Mouse (Mus musculus): ENCODE measurements around the gene Slc8a3. TPM values are rescaled to one million over a fixed set of nuclear protein-coding genes. Genes with fewer than 3 reads are reported as not detected.

Slc8a3 gene
- polyA plus RNA-seq, 1 experiment from 2014 or later = 0.03 TPM

GRCm38 (mm10) chr12:81294613-81295012 is 38.4 kb downstream of the Slc8a3 start:
- ATAC-seq (no peak), DNase-seq (ENCODE audit: low read depth, low spot score) (no peak)
- POLR2A ChIA-PET = no interaction called here
- in situ Hi-C loops (cut with MboI; ENCODE audit: low pct_unique_long_range_greater_than_20kb) = no loop called here
- TF ChIP-seq CTCF (IDR thresholded peaks at IDR 0.05) = no peak
- CTCF ChIA-PET = interaction anchor here (1.3 kb wide), 1 partner anchor 21 kb away, joined by 3 read pairs; no protein-coding TSS in a partner anchor
- H3K27me3 ChIP-seq = peaks cover 27% of the 10 kb centered on the region

DNA sequence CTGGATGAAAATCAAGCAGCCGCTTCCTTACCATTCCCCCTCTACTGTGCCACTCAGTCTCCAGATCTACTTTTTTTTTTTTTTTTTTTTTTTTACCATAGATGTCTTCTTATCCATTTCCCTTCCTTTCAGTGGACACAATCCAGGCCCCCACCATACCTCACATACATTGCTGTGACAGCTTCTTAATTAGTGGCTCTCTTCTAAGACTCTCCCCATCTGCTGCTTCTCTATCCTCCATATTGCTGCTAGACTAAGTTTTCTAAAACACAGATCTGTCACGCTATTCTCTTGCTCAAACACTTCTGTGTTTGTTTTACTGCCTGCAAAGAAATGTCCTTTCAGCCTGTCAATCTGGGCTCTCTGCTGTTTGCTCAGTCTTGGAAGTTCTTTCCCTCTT is 54.9 kb downstream of the Slc8a3 start:
- DNase-seq (ENCODE audit: low read depth, low spot score) = no peak
- TF ChIP-seq CTCF (IDR thresholded peaks at IDR 0.05) = no peak
- in situ Hi-C loops (cut with MboI; ENCODE audit: low pct_unique_long_range_greater_than_20kb) = no loop called here
- POLR2A ChIA-PET = no interaction called here
- peaks cover 48% of the 10 kb centered on the region for H3K27me3 ChIP-seq
- CTCF ChIA-PET = no interaction called here
- no peak for ATAC-seq

- in situ Hi-C loops (cut with MboI; ENCODE audit: low pct_unique_long_range_greater_than_20kb) = no loop called here
- ATAC-seq = no peak
- CTCF ChIA-PET = no interaction called here
- H3K27me3 ChIP-seq = peaks cover 32% of the 10 kb centered on the region
- no peak for TF ChIP-seq CTCF (IDR thresholded peaks at IDR 0.05)
- DNase-seq (ENCODE audit: low read depth, low spot score) = no peak
- POLR2A ChIA-PET = no interaction called here
Observed at GRCm38 (mm10) chr12:81274616-81275015, 58.4 kb downstream of the Slc8a3 start.

- TF ChIP-seq CTCF (IDR thresholded peaks at IDR 0.05) = no peak
- ChIA-PET CTCF (interaction anchor here (0.9 kb wide), 1 partner anchor 21 kb away, joined by 3 read pairs; no protein-coding TSS in a partner anchor), POLR2A (no interaction called here)
- no peak for DNase-seq (ENCODE audit: low read depth, low spot score)
- ATAC-seq = no peak
- in situ Hi-C loops (cut with MboI; ENCODE audit: low pct_unique_long_range_greater_than_20kb) = no loop called here
- H3K27me3 ChIP-seq = peaks cover 24% of the 10 kb centered on the region
Observed at GRCm38 (mm10) chr12:81273333-81273732, 59.6 kb downstream of the Slc8a3 start.

DNA sequence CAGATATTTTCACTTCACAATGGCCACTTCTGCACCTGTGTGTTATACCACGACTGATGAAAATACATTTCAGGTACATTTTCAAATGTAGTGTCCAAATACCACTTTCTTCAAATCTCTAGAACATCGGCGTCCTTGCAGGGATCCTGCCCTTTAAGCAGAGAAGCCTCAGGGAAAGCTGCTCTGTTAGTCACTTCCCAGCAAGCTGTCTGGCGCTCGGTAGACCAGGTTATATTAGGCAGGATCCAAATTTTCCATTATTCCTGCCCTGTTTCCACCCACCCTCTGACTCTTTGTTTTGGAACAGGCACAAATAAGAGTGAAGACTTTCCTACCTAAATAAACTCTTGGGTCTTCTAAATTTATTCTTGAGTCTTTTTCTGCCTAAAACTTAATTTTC is 63.7 kb downstream of the Slc8a3 start:
- in situ Hi-C loops (cut with MboI; ENCODE audit: low pct_unique_long_range_greater_than_20kb) = no loop called here
- no peak for TF ChIP-seq CTCF (IDR thresholded peaks at IDR 0.05)
- ChIA-PET POLR2A (no interaction called here), CTCF (no interaction called here)
- peaks cover 12% of the 10 kb centered on the region for H3K27me3 ChIP-seq
- ATAC-seq = no peak
- no peak for DNase-seq (ENCODE audit: low read depth, low spot score)

- in situ Hi-C loops (cut with MboI; ENCODE audit: low pct_unique_long_range_greater_than_20kb) = no loop called here
- no peak for TF ChIP-seq CTCF (IDR thresholded peaks at IDR 0.05)
- DNase-seq (ENCODE audit: low read depth, low spot score) = no peak
- peaks cover 35% of the 10 kb centered on the region for H3K27me3 ChIP-seq
- CTCF ChIA-PET = no interaction called here
- no peak for ATAC-seq
- POLR2A ChIA-PET = no interaction called here
Observed at GRCm38 (mm10) chr12:81262821-81263220, 70.2 kb downstream of the Slc8a3 start.

DNA sequence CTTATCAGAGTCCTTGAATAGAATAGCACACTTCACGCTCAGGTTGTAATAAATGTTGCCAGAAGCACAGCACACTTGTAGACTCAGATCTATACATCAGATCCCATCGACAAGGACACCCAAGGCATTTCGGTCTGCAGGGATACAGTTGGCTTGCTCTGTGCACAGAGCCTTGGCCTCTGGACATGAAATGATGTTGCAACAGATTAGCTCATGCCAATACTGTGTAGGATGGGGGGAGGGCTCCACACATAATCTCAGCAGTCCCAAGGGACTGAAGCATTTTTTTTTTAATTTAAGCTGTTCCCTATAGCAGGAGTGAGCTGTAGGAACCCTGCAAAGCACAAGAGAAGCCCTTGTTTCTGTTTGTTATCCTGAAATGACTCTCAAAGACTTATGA is 74.8 kb downstream of the Slc8a3 start:
- ATAC-seq (no peak), DNase-seq (ENCODE audit: low read depth, low spot score) (no peak)
- TF ChIP-seq CTCF (IDR thresholded peaks at IDR 0.05) = no peak
- ChIA-PET CTCF (no interaction called here), POLR2A (no interaction called here)
- in situ Hi-C loops (cut with MboI; ENCODE audit: low pct_unique_long_range_greater_than_20kb) = no loop called here
- peaks cover 22% of the 10 kb centered on the region for H3K27me3 ChIP-seq

GRCm38 (mm10) chr12:81245411-81245810 is 87.6 kb downstream of the Slc8a3 start:
- ChIA-PET POLR2A (no interaction called here), CTCF (no interaction called here)
- H3K27me3 ChIP-seq = peaks cover 37% of the 10 kb centered on the region
- no peak for TF ChIP-seq CTCF (IDR thresholded peaks at IDR 0.05)
- in situ Hi-C loops (cut with MboI; ENCODE audit: low pct_unique_long_range_greater_than_20kb) = no loop called here
- no peak for DNase-seq (ENCODE audit: low read depth, low spot score)
- no peak for ATAC-seq

DNA sequence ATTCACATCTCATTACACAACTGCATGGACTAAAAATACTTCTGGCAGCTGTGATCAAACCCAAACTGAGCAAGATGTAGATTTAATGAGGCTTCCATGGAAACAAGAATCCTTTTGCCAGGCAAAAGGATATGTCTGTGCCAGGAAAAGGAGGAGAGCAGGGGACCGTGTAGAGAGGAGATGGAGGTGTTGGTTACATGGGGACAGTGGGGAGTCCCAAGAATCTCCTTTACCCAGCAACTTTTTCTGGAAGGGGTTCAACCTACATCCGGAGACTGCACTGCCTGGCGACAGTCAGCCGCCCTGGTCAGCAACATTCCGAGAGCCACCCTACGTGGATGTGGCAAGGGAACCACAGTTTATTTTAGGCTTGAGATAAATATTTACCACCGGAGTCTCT is 88.0 kb downstream of the Slc8a3 start:
- H3K27me3 ChIP-seq = peaks cover 35% of the 10 kb centered on the region
- CTCF ChIA-PET = no interaction called here
- TF ChIP-seq CTCF (IDR thresholded peaks at IDR 0.05) = no peak
- POLR2A ChIA-PET = no interaction called here
- ATAC-seq (no peak), DNase-seq (ENCODE audit: low read depth, low spot score) (no peak)
- in situ Hi-C loops (cut with MboI; ENCODE audit: low pct_unique_long_range_greater_than_20kb) = no loop called here

- ChIA-PET POLR2A (no interaction called here), CTCF (no interaction called here)
- DNase-seq (ENCODE audit: low read depth, low spot score) (no peak), ATAC-seq (no peak)
- TF ChIP-seq CTCF (IDR thresholded peaks at IDR 0.05) = no peak
- peaks cover 30% of the 10 kb centered on the region for H3K27me3 ChIP-seq
- in situ Hi-C loops (cut with MboI; ENCODE audit: low pct_unique_long_range_greater_than_20kb) = no loop called here
Observed at GRCm38 (mm10) chr12:81244492-81244891, 88.5 kb downstream of the Slc8a3 start.

- ATAC-seq (no peak), DNase-seq (ENCODE audit: low read depth, low spot score) (no peak)
- ChIA-PET CTCF (interaction anchor here (0.9 kb wide), 1 partner anchor 9 kb away, joined by 3 read pairs; no protein-coding TSS in a partner anchor), POLR2A (no interaction called here)
- H3K27me3 ChIP-seq = peaks cover 27% of the 10 kb centered on the region
- in situ Hi-C loops (cut with MboI; ENCODE audit: low pct_unique_long_range_greater_than_20kb) = no loop called here
- no peak for TF ChIP-seq CTCF (IDR thresholded peaks at IDR 0.05)
Observed at GRCm38 (mm10) chr12:81241676-81242075, 91.3 kb downstream of the Slc8a3 start.

GRCm38 (mm10) chr12:81241096-81241495 is 91.9 kb downstream of the Slc8a3 start:
- peaks cover 33% of the 10 kb centered on the region for H3K27me3 ChIP-seq
- ChIA-PET POLR2A (no interaction called here), CTCF (interaction anchor here (0.9 kb wide), 1 partner anchor 10 kb away, joined by 3 read pairs; no protein-coding TSS in a partner anchor)
- DNase-seq (ENCODE audit: low read depth, low spot score) (no peak), ATAC-seq (no peak)
- in situ Hi-C loops (cut with MboI; ENCODE audit: low pct_unique_long_range_greater_than_20kb) = no loop called here
- TF ChIP-seq CTCF (IDR thresholded peaks at IDR 0.05) = no peak
